Mouse (Mus musculus): ENCODE results near the gene Ly86.

- TF ChIP-seq CTCF (IDR thresholded peaks at IDR 0.05; ENCODE audit: control insufficient read depth, insufficient read depth, insufficient replicate concordance, low read depth, low read length) (no peak), POLR2A (IDR thresholded peaks at IDR 0.05; ENCODE audit: control insufficient read depth, low read depth, low read length) (no peak)
Observed at GRCm38 (mm10) chr13:37454356-37454755, 109.3 kb downstream of the Ly86 start.
